Mouse (Mus musculus): Measurements from ENCODE around the gene Dagla.

Dagla gene

DNA sequence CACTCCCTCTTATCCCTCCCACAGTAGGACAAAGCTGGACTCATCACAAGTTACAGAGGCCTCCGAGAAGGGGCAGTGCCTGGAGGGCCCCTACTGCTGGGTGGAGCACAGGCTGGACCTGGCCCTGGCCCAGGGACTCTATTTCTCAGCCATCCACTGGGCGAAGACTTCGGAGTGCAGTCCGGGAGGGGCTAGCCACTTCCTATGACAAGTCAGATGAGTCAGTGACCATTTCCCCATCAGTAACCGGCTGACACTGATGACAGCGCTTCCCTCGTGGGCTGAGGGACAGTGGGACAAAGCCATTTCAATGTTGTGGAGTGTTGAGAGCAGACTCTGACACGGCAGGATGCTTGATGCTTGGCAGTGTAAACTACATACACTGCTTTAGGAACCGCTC is 25.0 kb downstream of the Dagla start:
- DNase-seq (ENCODE audit: low spot score in 2 of 2): peak; percentile 62 to 75

DNA sequence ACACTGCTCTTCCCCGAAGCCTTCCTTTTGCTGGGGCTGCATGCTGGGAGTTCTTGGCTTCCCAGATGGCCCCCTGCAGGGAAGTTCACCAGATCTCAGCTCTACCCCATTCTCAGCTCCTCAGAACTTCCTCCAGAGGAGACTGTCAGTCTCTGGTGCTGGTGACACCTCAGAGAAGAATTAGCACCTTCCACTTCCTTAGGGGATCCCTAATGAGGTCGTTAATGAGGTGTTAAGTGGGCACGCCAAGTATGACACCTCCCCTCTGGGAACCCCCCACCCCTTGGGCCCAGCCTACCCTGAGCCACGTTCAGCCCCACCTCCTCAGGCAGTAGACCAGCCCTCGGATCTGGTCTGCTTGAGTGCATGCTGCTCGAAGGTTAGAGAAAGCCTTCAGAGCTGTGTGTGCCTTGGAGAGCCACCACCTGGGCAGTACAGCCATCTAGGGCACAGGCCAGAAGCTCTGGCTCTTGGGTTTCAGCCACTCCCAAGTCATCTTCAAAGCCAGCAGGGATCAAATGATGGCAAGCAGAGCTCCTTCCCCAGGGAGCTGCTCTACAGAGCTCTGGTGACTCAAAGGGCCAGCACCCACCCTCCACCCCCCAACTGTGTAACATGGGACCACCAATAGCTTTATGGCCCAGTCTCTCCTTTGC is 25.9 kb downstream of the Dagla start:
- peak; percentile 60 to 73 for DNase-seq (ENCODE audit: low spot score in 2 of 2)

DNA sequence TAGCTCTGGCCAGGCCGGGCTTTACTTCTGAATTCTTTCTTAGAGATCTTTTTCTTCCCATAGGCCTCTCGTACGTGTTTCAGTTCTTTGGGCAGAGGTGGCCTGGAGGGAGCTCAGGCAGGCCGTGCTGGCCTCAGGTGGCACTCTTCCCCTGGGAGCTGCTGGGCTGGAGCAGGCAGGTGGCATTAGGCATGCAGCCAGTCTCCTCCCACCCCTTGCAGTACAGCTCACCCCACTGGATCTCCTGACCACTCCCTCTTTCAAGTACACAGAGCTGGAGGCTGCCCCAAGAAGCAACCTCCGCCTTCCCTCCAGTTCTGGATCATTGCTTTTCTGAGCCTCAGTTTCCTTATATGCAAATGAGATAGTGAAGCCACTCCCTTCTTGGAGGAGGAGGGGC is 26.9 kb downstream of the Dagla start:
- DNase-seq (ENCODE audit: low spot score in 2 of 2): no peak

DNA sequence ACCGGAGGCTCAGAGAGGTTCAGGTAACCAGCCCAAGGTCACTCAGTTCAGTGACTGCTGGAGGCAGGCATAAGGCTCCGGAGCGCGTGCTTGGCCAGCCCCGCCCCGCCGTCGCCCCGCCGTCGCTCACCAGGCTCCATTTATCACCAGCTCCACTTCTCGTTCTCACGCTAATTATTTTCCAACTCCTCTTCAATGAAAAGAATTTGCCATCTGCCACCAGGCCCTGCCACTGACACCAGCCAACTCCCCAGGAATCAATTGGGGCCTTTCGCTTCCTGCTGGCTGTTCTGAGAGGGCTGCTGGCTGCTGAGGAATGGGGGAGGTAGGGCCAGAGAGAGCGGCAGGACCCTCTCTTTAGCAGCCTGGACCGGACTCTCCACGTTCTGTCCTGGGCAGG is 27.3 kb downstream of the Dagla start:
- peak in 1 of 2 experiments; percentile 20 for DNase-seq (ENCODE audit: low spot score in 2 of 2)

DNA sequence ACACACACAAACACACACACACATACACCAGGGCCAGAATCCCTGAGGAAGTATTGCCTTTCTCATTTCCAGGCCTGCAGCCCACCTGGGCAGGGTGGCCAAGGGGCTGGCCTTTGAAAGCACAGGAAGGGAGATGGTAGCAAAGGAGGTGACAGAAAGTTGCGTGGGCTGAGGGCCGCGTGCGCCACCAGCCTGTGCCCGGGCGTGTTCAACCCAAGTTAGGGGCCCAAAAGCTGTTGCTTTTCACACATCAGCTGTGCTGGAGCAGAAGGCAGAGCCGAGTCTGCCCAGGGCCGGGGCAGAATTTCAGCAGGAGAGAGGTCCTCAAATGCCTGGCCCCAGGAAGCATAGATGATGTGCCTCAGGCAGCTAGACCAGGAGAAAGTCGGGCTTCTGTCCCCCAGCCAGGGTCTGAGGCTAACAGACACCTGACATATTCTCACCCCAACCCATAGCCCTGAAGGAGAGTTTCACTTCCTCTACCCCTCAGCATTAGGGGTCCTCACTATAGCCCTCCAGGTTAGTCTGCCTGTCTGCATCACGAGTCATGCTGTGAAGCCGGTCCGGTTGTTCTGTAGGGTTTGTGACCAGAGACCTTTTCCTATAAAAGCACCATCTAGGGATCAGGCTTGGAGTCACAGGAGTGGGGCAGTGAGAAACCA is 28.1 kb downstream of the Dagla start:
- DNase-seq (ENCODE audit: low spot score in 2 of 2): peak in 1 of 2 experiments; percentile 28

DNA sequence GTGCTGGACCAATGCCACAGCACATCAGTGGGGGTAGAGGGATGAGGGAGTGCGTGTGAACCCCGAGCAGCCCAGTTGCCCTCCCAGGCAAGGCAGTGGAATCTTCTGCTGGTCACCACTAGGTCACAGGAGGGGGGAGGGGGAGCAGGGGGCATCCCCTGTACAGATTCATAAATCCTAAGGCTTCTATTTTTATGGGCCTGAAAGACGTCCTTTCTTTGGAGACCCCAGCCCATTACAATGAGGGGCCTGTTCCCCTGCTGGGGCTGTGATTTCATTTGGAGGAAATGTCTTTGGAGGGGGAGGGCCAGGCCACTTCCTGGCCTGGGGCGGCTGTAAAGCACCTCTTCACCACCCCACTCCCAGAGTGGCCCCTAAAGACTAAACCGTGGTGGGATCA is 30.6 kb downstream of the Dagla start:
- no peak for DNase-seq (ENCODE audit: low spot score in 2 of 2)

DNA sequence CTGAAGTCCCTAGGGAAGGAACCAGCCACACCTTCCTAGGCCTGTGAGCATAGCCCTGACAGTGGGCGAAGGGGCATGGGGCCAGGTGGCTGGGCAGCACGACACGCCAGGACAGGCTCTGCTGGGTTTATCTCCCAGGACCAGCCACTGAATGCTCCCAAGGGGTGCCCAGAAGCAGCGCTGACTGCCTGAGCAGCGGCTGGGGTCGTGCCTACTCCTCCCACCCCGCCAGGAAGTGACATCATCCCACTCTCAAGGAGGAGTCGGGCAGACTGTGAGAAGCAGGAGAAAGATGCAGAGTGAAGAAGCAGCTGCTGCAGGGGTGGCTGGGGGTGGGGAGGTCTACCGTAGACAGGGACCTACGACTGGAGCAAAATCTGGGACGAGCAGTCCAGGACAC is 31.9 kb downstream of the Dagla start:
- DNase-seq (ENCODE audit: low spot score in 2 of 2): no peak

DNA sequence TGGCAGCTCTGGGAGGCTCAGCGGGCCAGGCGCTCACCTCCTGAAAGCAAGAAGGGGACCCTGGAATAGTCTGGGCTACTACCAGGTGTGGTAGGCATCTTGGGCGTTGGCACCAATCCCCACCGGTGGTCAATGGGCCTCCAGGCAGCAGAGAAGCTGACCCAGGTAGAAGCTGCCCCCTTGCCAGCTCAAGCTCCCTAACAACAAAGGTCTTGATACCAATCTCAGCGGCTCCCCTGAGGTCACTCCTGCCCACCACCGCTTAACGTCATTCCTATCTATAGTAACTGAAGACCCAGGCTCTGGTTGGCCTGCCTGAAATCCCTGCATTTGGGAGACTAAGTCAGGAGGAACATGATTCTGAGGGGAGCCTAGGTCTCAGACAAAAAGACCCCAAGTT is 33.1 kb downstream of the Dagla start:
- DNase-seq (ENCODE audit: low spot score in 2 of 2): no peak

DNA sequence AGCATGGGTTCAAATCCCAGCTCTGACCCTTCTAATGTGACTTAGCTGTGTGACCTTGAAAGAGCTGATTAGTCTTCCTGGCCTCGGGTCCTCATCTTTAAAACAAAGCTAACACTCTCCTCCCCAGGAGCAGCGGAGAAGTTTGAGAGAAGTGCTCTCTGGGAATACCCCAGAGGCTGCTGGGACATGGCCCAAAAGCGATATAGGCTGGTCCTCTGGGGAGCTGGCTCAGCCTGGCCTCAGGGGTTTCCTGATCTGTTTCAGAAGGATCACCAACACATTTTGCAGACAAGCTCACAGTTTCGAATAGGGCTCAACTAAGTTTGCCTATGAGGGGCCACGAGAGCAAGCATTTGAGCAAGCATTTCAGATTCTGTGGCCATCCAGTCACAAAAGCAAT is 34.3 kb downstream of the Dagla start:
- DNase-seq (ENCODE audit: low spot score in 2 of 2): no peak

DNA sequence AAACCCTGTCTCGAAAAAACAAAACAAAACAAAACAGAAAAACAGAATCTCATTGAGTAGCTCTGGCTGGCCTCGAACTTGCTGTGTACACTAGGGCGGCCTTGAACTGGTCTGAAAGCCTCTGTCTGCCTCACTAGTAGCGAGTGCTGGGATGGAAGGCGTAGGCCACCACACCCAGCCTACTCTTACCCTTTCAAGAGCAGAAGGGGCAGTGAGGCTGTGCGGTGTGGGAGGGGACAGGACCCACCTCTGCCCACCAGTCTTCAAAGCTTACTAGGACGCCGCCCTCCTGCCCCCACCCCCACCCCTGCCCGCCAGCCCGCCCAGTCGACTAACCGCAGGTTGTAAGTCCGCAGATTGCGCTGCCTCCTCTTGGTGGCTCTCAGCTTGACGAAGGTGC is 35.8 kb downstream of the Dagla start:
- no peak for DNase-seq (ENCODE audit: low spot score in 2 of 2)

DNA sequence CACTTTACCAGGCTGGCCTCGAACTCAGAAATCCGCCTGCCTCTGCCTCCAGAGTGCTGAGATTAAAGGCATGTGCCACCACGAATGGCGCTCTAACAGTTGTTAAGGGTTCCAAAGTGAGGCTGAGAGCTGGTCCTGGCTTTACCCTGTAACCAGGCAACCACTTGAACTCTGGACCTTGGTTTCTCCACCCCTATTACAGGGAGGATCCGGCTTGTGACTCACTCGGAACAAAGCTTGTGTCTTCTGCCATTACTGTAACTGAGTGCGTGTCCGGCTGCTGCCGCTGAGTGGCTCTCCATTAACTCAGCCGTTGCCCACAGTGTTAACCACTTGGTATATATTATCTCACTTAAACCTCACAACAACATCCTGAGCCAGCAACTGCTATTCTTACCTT is 36.7 kb downstream of the Dagla start:
- peak; percentile 31 to 55 for DNase-seq (ENCODE audit: low spot score in 2 of 2)

DNA sequence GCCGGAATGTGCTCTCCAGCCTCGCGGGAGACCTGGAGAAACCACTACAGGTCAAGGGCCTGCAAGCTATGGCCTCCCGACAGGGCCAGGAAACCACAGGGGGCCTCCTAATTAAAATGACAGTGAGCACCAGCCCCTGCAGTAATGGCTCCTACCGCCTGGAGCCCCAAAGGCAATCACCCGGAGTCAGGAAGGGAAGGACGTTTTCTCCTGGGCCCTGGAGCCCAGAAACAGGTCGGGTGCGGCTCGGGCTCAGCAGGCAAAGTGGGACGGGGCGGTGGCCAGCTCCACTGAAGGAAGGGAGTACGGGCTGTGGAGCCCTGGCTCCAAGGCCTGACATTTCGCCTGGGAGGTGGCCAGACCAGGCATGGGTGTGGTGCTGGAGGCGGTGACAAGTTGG is 37.6 kb downstream of the Dagla start:
- DNase-seq (ENCODE audit: low spot score in 2 of 2): no peak

DNA sequence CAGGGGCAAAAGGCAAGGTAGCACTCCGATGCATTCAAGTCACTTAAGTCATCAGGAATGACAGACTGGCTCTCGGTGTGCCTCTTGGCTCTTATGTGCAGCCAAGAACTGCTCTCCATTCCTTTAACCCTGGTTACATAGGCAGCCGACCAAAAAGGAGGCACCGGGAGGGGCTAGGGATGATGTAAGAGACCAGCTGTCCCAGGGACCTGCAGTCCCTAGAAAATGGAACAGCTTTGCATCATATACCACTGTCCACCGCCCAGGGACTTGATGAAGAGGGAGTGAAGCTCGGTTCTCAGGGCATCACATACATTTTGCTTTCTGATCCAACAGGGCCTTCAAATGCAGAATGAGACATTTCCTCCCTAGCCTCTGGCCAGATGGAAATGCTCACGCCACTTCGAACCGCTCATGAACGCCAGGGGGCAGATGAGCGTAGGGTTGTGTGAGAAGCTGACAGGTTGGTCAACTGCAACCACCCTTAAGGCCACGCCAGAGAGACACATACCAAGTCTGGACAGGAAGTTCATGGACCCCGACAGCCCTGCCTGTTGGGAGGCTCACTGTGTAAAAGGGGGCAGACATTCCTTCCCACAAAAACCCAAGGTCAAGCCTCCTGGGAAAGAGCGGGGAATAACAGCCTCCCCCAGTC is 38.4 kb downstream of the Dagla start:
- peak; percentile 63 to 69 for DNase-seq (ENCODE audit: low spot score in 2 of 2)

DNA sequence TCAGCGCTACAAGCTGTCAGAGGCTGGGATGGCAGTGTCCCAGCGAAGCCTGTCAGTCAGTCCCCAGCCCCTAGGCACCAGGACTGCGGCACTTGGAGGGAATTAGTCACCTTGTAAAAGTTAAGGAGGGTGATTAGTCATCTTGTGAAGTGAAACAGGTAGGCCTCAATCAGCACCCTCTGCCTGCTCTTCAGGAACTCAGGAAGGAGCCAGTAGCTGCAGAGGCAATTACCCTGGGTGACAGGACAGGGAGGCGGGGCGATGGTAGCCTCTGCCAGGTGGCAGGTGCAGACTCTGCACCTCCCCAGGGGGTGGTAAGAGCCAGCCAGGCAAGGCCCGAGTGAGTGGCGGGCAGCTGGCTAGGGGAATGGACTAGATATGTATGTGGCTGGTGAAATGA is 43.3 kb downstream of the Dagla start:
- DNase-seq (ENCODE audit: low spot score in 2 of 2): no peak

DNA sequence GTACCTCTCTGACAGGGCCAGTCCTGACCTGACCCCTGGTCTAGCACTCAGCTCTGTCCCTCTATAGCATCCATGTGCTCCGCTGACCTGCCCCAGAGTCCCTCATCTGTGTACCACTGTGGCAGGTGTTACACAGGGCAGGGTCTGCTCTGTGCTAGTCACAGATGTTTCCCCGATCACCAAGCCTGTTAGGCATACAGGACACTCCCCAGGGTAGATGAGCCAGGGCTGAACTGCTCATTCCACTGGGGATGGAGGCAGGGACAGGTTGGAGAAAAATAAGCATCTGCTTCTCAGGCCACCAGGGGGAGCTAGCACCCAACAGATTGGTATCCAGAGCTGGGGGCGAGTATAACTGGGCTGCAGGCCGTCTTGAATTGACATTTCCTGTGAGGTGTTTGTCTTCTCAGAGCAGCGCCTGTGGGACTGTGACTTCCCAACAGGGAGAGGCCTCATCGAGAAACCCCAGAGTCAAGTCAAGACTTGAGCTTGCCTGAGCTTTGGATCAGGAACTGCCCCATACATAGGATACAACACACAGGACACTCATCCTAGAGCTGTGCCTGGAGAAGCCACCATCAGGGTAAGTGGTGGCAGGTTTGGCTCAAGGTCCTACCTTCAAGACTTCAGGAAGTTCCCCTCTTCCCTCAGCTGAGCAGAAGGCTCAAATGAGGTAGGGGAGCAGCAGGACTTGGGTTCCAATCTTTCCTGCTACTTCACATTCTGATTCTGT is 46.2 kb downstream of the Dagla start:
- DNase-seq (ENCODE audit: low spot score in 2 of 2): peak; percentile 47 to 63

DNA sequence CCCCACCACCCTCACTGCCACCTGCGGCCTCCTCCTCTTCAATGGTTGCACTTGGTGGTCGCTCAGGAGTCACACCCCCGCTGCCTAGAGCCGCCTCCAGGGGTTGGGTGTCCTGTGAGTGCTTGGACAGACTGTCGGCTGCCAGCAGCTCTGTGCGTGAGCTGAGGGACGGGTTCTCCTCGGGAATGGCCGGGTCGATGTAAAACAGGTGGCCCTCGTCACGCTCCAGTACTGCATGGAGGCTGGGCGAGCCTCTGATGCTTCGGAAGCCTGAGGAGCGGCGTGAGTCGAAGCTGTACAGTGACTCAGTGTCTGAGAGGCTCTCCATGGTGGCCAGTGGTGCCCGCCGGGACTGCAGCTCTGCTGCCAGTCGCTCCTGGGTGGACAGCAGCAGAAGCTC is 56.5 kb downstream of the Dagla start:
- no peak for DNase-seq (ENCODE audit: low spot score in 2 of 2)

DNA sequence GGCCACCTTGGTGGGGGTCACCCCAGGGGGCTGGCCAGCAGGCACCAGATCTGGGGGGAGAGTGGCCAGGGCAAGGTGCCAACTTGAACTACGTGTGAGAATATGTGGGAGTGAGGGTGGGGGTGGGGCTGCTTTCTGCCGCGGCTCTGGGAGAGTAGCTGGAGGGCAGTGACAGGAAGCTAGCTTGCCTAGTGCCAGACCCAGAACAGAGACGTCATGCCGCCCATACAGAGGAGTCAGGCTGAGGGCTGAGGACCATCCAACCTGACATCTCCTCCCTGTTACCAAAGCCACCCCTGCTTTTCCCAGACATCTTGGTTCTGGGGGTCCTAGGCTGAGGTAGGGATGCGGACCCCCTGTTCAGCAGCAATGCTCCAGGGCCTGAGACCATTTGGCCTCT is 57.5 kb downstream of the Dagla start:
- DNase-seq (ENCODE audit: low spot score in 2 of 2): no peak

DNA sequence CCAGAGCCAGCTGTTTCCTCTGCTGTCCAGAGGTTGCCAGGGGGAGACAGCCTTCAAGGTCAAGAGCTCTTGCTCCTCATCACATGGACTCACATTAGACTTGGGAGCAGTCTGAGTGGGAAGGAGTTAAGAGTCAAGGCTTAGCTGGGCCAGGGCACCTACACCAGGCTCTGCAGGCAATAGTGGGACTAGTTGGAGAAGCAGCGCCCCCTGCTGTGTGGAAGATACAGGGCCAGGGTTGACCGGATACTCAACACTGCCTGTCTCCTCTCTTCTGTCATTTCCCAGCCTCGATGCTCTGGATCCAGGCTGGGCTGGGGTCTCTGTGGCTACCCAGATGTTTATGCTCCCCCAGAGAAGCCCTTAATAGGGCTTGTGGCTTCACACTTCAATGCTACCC is 60.5 kb downstream of the Dagla start:
- DNase-seq (ENCODE audit: low spot score in 2 of 2): no peak

DNA sequence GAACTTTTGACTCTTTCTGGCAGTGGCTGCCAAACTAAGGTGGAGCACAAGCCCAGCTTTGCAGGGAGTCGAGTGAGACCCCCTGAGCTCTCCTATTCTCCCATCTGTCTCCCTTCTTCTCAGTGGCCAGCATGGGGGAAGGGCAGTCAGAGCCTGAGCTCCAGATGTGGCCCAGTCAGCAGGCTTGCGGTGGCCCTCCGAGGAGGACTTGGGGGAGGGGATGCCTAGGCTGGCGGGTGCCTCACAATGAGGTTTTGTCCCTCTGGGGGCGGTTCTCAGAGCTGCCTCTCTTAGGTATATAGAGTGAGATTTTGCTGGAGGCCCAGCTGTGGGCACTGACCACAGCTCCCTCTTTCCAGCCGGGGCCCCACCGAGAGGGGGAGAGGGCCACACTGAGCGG is 61.8 kb downstream of the Dagla start:
- DNase-seq (ENCODE audit: low spot score in 2 of 2): no peak

DNA sequence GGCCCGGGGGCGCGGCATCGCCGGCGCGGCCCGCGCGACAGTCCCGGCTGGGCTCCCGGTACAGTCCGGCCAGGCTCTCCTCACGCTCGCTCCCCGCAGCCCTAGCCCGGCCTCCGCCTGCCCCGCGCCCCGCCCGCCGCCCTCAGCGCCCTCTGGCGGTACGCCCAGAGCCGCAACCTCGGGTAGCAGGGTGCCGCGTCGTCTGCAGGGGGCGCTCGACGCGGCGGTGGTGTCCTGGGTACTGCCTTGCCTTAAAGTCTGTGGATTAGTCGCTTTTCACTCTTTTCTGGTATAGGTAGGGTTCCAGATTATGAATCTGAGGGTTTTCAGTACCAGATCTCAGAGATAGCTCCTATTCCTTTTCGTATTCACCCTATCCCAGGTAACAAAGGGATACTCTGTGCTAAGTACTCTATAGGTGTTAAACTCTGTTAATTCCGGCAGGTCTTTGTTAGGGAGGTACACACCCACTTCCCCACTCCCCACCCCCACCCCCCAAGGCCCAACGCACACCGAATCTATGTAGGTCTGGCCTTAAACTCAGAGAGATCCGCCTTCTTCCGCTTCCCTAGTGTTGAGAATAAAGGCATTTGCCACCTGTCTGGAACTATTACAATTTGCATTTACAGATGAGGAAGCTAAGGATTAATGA is 63.9 kb downstream of the Dagla start, which contains the start of gene Myrf:
TSS of gene Myrf (minus strand) at position 95 of the 652 bp plus-strand sequence.
- peak; percentile 62 to 74 for DNase-seq (ENCODE audit: low spot score in 2 of 2)

DNA sequence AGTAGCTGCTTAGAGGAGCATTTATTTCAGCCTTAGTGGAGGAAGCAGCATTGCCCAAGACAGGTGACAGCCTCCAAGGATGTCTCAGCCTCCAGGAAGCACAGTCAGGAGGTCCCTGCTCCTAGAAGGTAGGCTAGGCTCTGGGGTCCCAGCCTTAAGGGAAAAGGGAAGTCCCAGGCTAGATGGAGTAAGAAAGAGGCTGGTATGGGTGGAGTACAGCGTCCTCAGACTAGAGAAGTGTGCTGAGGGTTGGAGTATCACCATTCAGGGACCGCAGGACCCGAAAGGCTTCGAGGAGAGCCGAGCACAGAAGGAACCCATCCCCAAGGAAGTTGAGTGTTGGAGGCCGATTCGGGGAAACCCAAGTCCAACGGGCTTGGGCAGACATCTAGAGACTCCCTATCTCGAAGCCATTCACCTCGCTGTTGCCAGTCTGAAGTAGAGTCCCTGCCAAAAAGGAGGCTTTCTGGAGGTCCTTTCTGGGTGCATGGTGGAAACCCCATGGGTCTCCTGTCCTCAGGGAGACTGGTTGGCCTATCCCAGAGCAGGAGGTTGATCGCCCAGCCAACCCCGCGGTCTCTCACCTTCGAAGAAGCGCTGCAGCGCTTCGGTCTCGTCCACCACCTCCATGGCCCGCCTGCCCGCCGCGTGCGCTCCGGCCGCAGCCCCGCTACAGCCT is 64.6 kb downstream of the Dagla start:
- no peak for DNase-seq (ENCODE audit: low spot score in 2 of 2)
